Mouse (Mus musculus) small intestine, adult 2 months (tissue): ENCODE measurements around the gene Slc30a2. TPM values are rescaled to one million over a fixed set of nuclear protein-coding genes. Genes with fewer than 3 reads are reported as not detected.

Experiments
- H3K27ac ChIP-seq: fragments of 200-500 bp; 2 replicates; pipeline ENCODE4 v1.5.1; 2012; ENCODE audit warnings: low read depth, low read length, control low read depth, inconsistent platforms; ENCODE audit not compliant: insufficient read depth
- H3K27me3 ChIP-seq: fragments of 200-500 bp; 2 replicates; pipeline ENCODE4 v1.6.1; 2012; ENCODE audit warnings: mild to moderate bottlenecking, moderate library complexity, low read length, inconsistent platforms; ENCODE audit not compliant: control insufficient read depth, insufficient read depth
- H3K36me3 ChIP-seq: fragments of 200-500 bp; 2 replicates; pipeline ENCODE4 v1.6.1; 2012; ENCODE audit warnings: mild to moderate bottlenecking, low read length, control low read depth, inconsistent platforms; ENCODE audit not compliant: control insufficient read depth, insufficient read depth
- H3K4me1 ChIP-seq: fragments of 200-500 bp; 2 replicates; pipeline ENCODE4 v1.6.1; 2012; ENCODE audit warnings: low read length, inconsistent platforms, mixed read lengths; ENCODE audit not compliant: control insufficient read depth, insufficient read depth, insufficient read length
- H3K4me3 ChIP-seq: fragments of 200-500 bp; 2 replicates; pipeline ENCODE4 v1.5.1; 2012; ENCODE audit warnings: low read depth, mild to moderate bottlenecking, control low read depth, inconsistent platforms, low read length, moderate library complexity
- CTCF ChIP-seq: fragments of 200-500 bp; IDR thresholded peaks from 2 replicates; pipeline ENCODE4 v1.5.1; 2012; ENCODE audit warnings: low read depth, mild to moderate bottlenecking, control low read depth, inconsistent platforms, low read length, moderate library complexity, mixed read lengths; ENCODE audit not compliant: insufficient replicate concordance, insufficient read length; ENCODE audit errors: extremely low read depth
- POLR2A ChIP-seq: fragments of 200-500 bp; IDR thresholded peaks from 2 replicates; pipeline ENCODE4 v1.6.1; 2012; ENCODE audit warnings: low read depth, mild to moderate bottlenecking, control low read depth, inconsistent platforms, low read length, moderate library complexity
- WGBS: fragments of 180-500 bp; shearing (Covaris S2); methylation state at CpG from one replicate; pipeline ENCODE4 v1.1.7; 2018; 5-methylcytosine and 5-hydroxymethylcytosine counted together
- polyA plus RNA-seq: library from polyadenylated mRNA; depleted of rRNA; stranded (reverse); fragments of >200 nt; gene quantifications from 2 replicates; pipeline ENCODE4 v1.2.3, GENCODE M21; 2012; rRNA removed

The Slc30a2 gene
- polyA plus RNA-seq, 1 experiment: 57.1 TPM

GRCm38 (mm10) chr4:134397732-134398131 is 54.8 kb downstream of the Slc30a2 start:
- H3K4me3 ChIP-seq: no peak overlapping the region
- 68% methylated on average over 9 of the region's 9 CpGs for WGBS
- no peaks in the 10 kb centered on the region for H3K27me3 ChIP-seq
- H3K27ac ChIP-seq: no peak overlapping the region
- H3K4me1 ChIP-seq: peaks cover 20% of the 10 kb centered on the region
- no peaks in the 10 kb centered on the region for H3K36me3 ChIP-seq
- TF ChIP-seq POLR2A (no peak), CTCF (no peak)

- Histone ChIP-seq H3K36me3 (peaks cover 6% of the 10 kb centered on the region; the same call in 1 of the 2 replicates), H3K27ac (no peak overlapping the region), H3K27me3 (no peaks in the 10 kb centered on the region), H3K4me3 (no peak overlapping the region), H3K4me1 (peaks cover 20% of the 10 kb centered on the region)
- TF ChIP-seq CTCF (no peak), POLR2A (no peak)
- 27% methylated on average over 5 of the region's 5 CpGs for WGBS
Observed at GRCm38 (mm10) chr4:134400206-134400605, 57.2 kb downstream of the Slc30a2 start.

- no peak for TF ChIP-seq POLR2A
- TF ChIP-seq CTCF: no peak
- no peaks in the 10 kb centered on the region for H3K27me3 ChIP-seq
- WGBS: 2% methylated on average over 19 of the region's 19 CpGs
- peak overlapping the region; percentile 8; the same call in 1 of the 2 replicates for H3K27ac ChIP-seq
- peaks cover 20% of the 10 kb centered on the region for H3K4me1 ChIP-seq
- peak overlapping the region; percentile 39 for H3K4me3 ChIP-seq
- H3K36me3 ChIP-seq: peaks cover 8% of the 10 kb centered on the region; the same call in 1 of the 2 replicates
Observed at GRCm38 (mm10) chr4:134401181-134401661, 58.2 kb downstream of the Slc30a2 start.

GRCm38 (mm10) chr4:134401856-134402570 is 59.0 kb downstream of the Slc30a2 start:
- Histone ChIP-seq H3K27me3 (no peaks in the 10 kb centered on the region), H3K4me1 (peaks cover 20% of the 10 kb centered on the region), H3K27ac (no peak overlapping the region), H3K36me3 (peaks cover 8% of the 10 kb centered on the region; the same call in 1 of the 2 replicates), H3K4me3 (no peak overlapping the region)
- WGBS: 10% methylated on average over 16 of the region's 16 CpGs
- no peak for TF ChIP-seq POLR2A
- TF ChIP-seq CTCF: no peak

- peaks cover 19% of the 10 kb centered on the region for H3K4me1 ChIP-seq
- no peak overlapping the region for H3K4me3 ChIP-seq
- WGBS: 30% methylated on average over 16 of the region's 16 CpGs
- TF ChIP-seq POLR2A (no peak), CTCF (no peak)
- H3K36me3 ChIP-seq: peaks cover 13% of the 10 kb centered on the region
- no peak overlapping the region for H3K27ac ChIP-seq
- no peaks in the 10 kb centered on the region for H3K27me3 ChIP-seq
Observed at GRCm38 (mm10) chr4:134402571-134403262, 59.7 kb downstream of the Slc30a2 start.

GRCm38 (mm10) chr4:134403721-134404120 is 60.7 kb downstream of the Slc30a2 start:
- TF ChIP-seq CTCF (no peak), POLR2A (no peak)
- no peaks in the 10 kb centered on the region for H3K27me3 ChIP-seq
- H3K27ac ChIP-seq: no peak overlapping the region
- no peak overlapping the region for H3K4me3 ChIP-seq
- WGBS: 78% methylated on average over 7 of the region's 7 CpGs
- peaks cover 15% of the 10 kb centered on the region for H3K4me1 ChIP-seq
- peaks cover 16% of the 10 kb centered on the region for H3K36me3 ChIP-seq

Other genes starting within 250 kb of the Slc30a2 start
- 21.7 and 35.1 TPM in 2 replicates for gene Cd52, start 248.1 kb upstream of the Slc30a2 start, polyA plus RNA-seq
- 2.8 and 4.5 TPM in 2 replicates for gene Ubxn11, start 240.6 kb upstream of the Slc30a2 start, polyA plus RNA-seq
- 453 and 911 TPM in 2 replicates for gene Sh3bgrl3, start 214.4 kb upstream of the Slc30a2 start, polyA plus RNA-seq
- 5.3 and 19.2 TPM in 2 replicates for gene Cep85, start 156.1 kb upstream of the Slc30a2 start, polyA plus RNA-seq
- not detected in 2 replicates for gene Gm7534, start 140.2 kb upstream of the Slc30a2 start, polyA plus RNA-seq
- gene Catsper4, start 115.8 kb upstream of the Slc30a2 start, polyA plus RNA-seq: 0.52 and 1.4 TPM in 2 replicates
- gene Cnksr1, start 104.8 kb upstream of the Slc30a2 start, polyA plus RNA-seq: 16.3 and 42.5 TPM in 2 replicates
- gene E130218I03Rik, start 99.5 kb upstream of the Slc30a2 start, polyA plus RNA-seq: not detected in 2 replicates
- gene Zfp593, start 97.6 kb upstream of the Slc30a2 start, polyA plus RNA-seq: 6.4 and 7.2 TPM in 2 replicates
- gene Gm30191, start 96.2 kb upstream of the Slc30a2 start, polyA plus RNA-seq: 0.35 TPM in 1 of 2 replicates, not detected in the other
- 8.6 and 16.7 TPM in 2 replicates for gene Grrp1, start 89.1 kb upstream of the Slc30a2 start, polyA plus RNA-seq
- 1.4 and 1.6 TPM in 2 replicates for gene Pdik1l, start 55.3 kb upstream of the Slc30a2 start, polyA plus RNA-seq
- gene Trim63, start 28.1 kb upstream of the Slc30a2 start, polyA plus RNA-seq: 0.46 TPM in 1 of 2 replicates, not detected in the other
- gene Extl1, start 40.7 kb downstream of the Slc30a2 start, polyA plus RNA-seq: 1.5 and 1.7 TPM in 2 replicates
- 12.9 and 20.5 TPM in 2 replicates for gene Pafah2, start 53.1 kb downstream of the Slc30a2 start, polyA plus RNA-seq
- gene Stmn1, start 125.1 kb downstream of the Slc30a2 start, polyA plus RNA-seq: 1.9 and 9.8 TPM in 2 replicates
- 31.2 and 45.7 TPM in 2 replicates for gene Paqr7, start 153.5 kb downstream of the Slc30a2 start, polyA plus RNA-seq
- 0.08 and 0.44 TPM in 2 replicates for gene Aunip, start 167.8 kb downstream of the Slc30a2 start, polyA plus RNA-seq
- gene Mtfr1l, start 192.2 kb downstream of the Slc30a2 start, polyA plus RNA-seq: 39.4 and 55.7 TPM in 2 replicates
- gene Selenon, start 209.0 kb downstream of the Slc30a2 start, polyA plus RNA-seq: 4.5 and 4.8 TPM in 2 replicates